Mouse (Mus musculus) embryonic stem cell, embryonic (primary cell): ENCODE data around the gene Gm17689.

ENCODE experiments used
- CTCF ChIA-PET, 4 experiments: fragments of 300-600 bp in 2 of 4; fragments of 350-600 bp in 2 of 4; sonication (Branson Sonifier 250); formaldehyde crosslinking; loops; one replicate each; lab custom pipeline; 2022; ENCODE audit warnings: inconsistent platforms in 2 of 4; lab: Charles Lee
- POLR2A ChIA-PET, 4 experiments: fragments of 300-600 bp in 2 of 4; fragments of 350-600 bp in 2 of 4; sonication (Branson Sonifier 250); formaldehyde crosslinking; loops; one replicate each; lab custom pipeline; 2022; ENCODE audit warnings: antibody characterized with exemption in 4 of 4, inconsistent platforms in 1 of 4; lab: Charles Lee

The Gm17689 gene

GRCm38 (mm10) chr9:36582535-36582934, at the start of gene Gm17689:
Gene Gm17689, minus strand, starts transcription at chr9:36582635.
- CTCF ChIA-PET, result no interaction called here
- POLR2A ChIA-PET, result no interaction called here

- POLR2A ChIA-PET, result no interaction called here
- CTCF ChIA-PET, result no interaction called here
These were observed 40.6 kb downstream of the Gm17689 start, which contains the start of gene Gm5615 for GRCm38 (mm10) chr9:36541863-36542262. Gene Gm5615, minus strand, starts transcription at chr9:36541963.
